Mouse (Mus musculus) megakaryocyte-erythroid progenitor cell, adult 5-6 weeks (primary cell): ENCODE data around the gene Asb4. TPM values are rescaled to one million over a fixed set of nuclear protein-coding genes. Genes with fewer than 3 reads are reported as not detected.

ENCODE experiments used
- ATAC-seq: replicated peaks from 2 replicates; pipeline ENCODE4 v1.8.0; 2016; ENCODE audit warnings: mild to moderate bottlenecking, inconsistent platforms; ENCODE audit not compliant: severe bottlenecking, poor library complexity, low FRiP score, low TSS enrichment
- total RNA-seq, 2 experiments: library from RNA; stranded (forward) in 1 of 2; stranded (reverse) in 1 of 2; fragments of 200-1000, 215-1000 nt in 1 of 2; fragments of >200 nt in 1 of 2; fragmentation: Nextera tagmentation in 1 of 2; gene quantifications; 2 replicates each; pipeline ENCODE4 v1.2.3; 2014 to 2017

Asb4 gene
- total RNA-seq, 2 experiments from 2014 or later = not detected

GRCm38 (mm10) chr6:5441221-5441620 is 58.0 kb downstream of the Asb4 start:
- ATAC-seq = no peak

- ATAC-seq = peak; percentile 93
Observed at GRCm38 (mm10) chr6:5442316-5443085, 59.3 kb downstream of the Asb4 start.

DNA sequence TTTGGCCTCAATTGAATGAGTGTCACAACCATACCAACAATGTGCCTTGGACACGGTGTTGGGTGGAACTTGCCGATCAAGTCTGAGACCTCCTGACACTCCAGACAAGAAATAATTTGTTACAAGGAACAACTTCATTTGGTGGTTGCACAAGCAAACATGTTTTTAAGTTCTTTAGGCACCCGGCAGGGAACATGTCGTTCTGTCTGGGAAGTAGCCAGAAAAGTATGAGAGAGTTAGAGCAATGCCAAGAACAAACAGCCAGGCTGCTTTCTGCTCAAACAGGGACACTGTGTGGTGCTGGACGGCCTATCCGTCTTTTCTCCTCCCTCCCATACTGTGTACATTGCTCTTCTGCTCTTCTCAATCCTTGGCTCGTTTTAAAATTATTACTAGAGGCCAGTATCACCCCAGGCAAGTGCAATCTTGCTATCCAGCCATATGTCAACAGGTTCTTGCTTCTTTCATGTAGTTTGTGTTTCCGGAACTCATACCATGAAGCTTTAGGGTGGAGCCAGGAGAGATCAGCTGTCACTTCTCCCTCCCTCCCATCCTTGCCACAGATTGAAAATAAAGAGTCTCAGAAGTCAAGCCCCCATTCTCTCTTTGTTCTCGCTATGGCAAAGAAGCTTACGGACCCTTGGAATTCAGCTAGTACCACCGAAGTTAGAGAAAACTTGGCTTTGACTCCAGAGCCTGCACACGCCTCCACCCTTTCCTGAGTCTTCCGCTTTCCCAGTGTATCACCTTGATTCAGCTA is 60.1 kb downstream of the Asb4 start:
- ATAC-seq = no peak

- ATAC-seq = no peak
Observed at GRCm38 (mm10) chr6:5444331-5444898, 61.2 kb downstream of the Asb4 start.

GRCm38 (mm10) chr6:5447013-5447412 is 63.8 kb downstream of the Asb4 start:
- no peak for ATAC-seq

- no peak for ATAC-seq
Observed at GRCm38 (mm10) chr6:5447546-5447945, 64.4 kb downstream of the Asb4 start.

- no peak for ATAC-seq
Observed at GRCm38 (mm10) chr6:5448396-5448795, 65.2 kb downstream of the Asb4 start.

GRCm38 (mm10) chr6:5449878-5450277 is 66.7 kb downstream of the Asb4 start:
- ATAC-seq = no peak

- ATAC-seq = no peak
Observed at GRCm38 (mm10) chr6:5455836-5456235, 72.7 kb downstream of the Asb4 start.

GRCm38 (mm10) chr6:5470480-5471318 is 87.5 kb downstream of the Asb4 start:
- no peak for ATAC-seq

GRCm38 (mm10) chr6:5472692-5473091 is 89.5 kb downstream of the Asb4 start:
- ATAC-seq = no peak

DNA sequence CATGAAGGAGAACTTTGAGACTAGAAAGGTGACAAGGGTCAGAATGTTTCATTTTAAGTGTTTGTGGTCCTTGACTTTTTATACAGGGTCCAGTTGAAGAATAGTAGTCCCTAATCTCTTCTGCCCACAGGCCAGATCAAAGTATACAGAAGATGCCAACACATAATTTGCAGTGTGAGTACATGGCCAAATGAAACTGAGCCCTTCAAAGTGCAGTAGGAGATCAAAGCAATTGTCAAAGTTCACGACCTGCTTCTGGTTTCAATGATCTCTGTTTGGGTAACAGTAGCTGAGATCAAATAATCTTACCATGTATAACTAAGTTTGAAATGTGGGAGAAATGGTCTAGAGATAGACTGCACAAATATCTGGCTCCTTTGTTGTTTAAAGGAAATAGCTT is 90.8 kb downstream of the Asb4 start:
- no peak for ATAC-seq

- no peak for ATAC-seq
Observed at GRCm38 (mm10) chr6:5481066-5481465, 97.9 kb downstream of the Asb4 start.

DNA sequence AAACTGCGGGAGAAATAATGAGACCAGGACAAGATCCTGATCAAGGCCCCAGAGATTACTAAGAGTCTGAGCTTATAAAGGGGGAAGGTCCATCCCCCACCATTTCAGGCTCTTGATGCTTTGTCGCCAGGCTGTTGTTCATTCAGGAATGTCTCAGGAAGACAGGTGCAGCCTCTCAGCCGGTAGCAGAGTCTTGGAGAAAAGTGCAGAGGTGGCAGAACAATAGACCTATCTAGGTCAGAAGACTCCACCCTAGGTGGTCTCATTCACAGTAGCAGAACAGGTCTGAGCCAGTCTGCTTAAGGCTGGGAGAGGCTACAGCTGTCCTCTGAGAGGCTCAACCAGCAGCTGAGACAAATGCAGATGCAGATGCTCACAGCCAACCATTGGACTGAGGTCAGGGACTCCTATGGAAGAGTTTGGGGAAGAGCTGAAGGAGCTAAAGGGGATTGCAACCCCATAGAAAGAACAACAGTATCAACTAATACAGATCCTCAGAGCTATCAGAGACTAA is 99.1 kb downstream of the Asb4 start:
- no peak for ATAC-seq

Other genes with a start within 250 kb of the Asb4 start
- gene Pon1, start 189.4 kb upstream of the Asb4 start, total RNA-seq (2014; fragmentation: Nextera tagmentation) = not detected in 2 replicates
- not detected in 2 replicates for gene Pon1, start 189.4 kb upstream of the Asb4 start, total RNA-seq (2017)
- 8.6 and 12.8 TPM in 2 replicates for gene Pon3, start 127.1 kb upstream of the Asb4 start, total RNA-seq (2014; fragmentation: Nextera tagmentation)
- 15.5 and 21.1 TPM in 2 replicates for gene Pon3, start 127.1 kb upstream of the Asb4 start, total RNA-seq (2017)
- 72.9 and 111 TPM in 2 replicates for gene Pon2, start 84.9 kb upstream of the Asb4 start, total RNA-seq (2014; fragmentation: Nextera tagmentation)
- 38.7 and 44.5 TPM in 2 replicates for gene Pon2, start 84.9 kb upstream of the Asb4 start, total RNA-seq (2017)
- not detected in 2 replicates for gene Pdk4, start 112.9 kb downstream of the Asb4 start, total RNA-seq (2014; fragmentation: Nextera tagmentation)
- not detected in 2 replicates for gene Pdk4, start 112.9 kb downstream of the Asb4 start, total RNA-seq (2017)